Mouse (Mus musculus): Measurements from ENCODE around the gene Klhl29.

- no peak for TF ChIP-seq CTCF (IDR thresholded peaks at IDR 0.05; ENCODE audit: control insufficient read depth, insufficient read depth, low read length)
- TF ChIP-seq POLR2A (IDR thresholded peaks at IDR 0.05; ENCODE audit: borderline replicate concordance, control insufficient read depth, low read depth, low read length), result no peak
Measured at GRCm38 (mm10) chr12:5081480-5081879, 294.0 kb downstream of the Klhl29 start.

Measured in bone marrow, adult 2 months (tissue).